Mouse (Mus musculus) embryonic fibroblast, embryonic 13.5 days (primary cell): ENCODE results near the gene Tspyl1. TPM values are rescaled to one million over a fixed set of nuclear protein-coding genes. Genes with fewer than 3 reads are reported as not detected.
"Not testable (repeated sequence)": the region's sequence is repeated elsewhere in the genome, so short reads cannot be mapped to it uniquely, and the experiment has no call there.

ENCODE experiments used
- H3K27ac ChIP-seq: 2 replicates; pipeline ENCODE4 v1.5.1; 2012; ENCODE audit warnings: low read length, control low read depth, inconsistent platforms; ENCODE audit not compliant: insufficient read depth
- H3K4me1 ChIP-seq: 2 replicates; pipeline ENCODE4 v1.6.1; 2011; ENCODE audit warnings: low read length; ENCODE audit not compliant: control insufficient read depth, insufficient read depth
- H3K4me3 ChIP-seq: 2 replicates; pipeline ENCODE4 v1.5.1; 2011; ENCODE audit warnings: mild to moderate bottlenecking, control low read depth, low read length; ENCODE audit not compliant: insufficient read depth
- CTCF ChIP-seq: IDR thresholded peaks from 2 replicates; pipeline ENCODE4 v1.5.1; 2011; ENCODE audit warnings: mild to moderate bottlenecking, control low read depth, low read length, moderate library complexity, borderline replicate concordance; ENCODE audit not compliant: insufficient read depth
- POLR2A ChIP-seq: IDR thresholded peaks from 2 replicates; pipeline ENCODE4 v1.6.1; 2011; ENCODE audit warnings: low read depth, mild to moderate bottlenecking, control low read depth, low read length, moderate library complexity
- polyA plus RNA-seq: library from polyadenylated mRNA; stranded (reverse); fragments of >200 nt; gene quantifications from 2 replicates; pipeline ENCODE4 v1.2.4, GENCODE M21; 2011; ENCODE audit warnings: low read depth; ENCODE audit not compliant: missing spikeins, insufficient read length

The Tspyl1 gene
- 51.5 and 62.7 TPM in 2 replicates for polyA plus RNA-seq

DNA sequence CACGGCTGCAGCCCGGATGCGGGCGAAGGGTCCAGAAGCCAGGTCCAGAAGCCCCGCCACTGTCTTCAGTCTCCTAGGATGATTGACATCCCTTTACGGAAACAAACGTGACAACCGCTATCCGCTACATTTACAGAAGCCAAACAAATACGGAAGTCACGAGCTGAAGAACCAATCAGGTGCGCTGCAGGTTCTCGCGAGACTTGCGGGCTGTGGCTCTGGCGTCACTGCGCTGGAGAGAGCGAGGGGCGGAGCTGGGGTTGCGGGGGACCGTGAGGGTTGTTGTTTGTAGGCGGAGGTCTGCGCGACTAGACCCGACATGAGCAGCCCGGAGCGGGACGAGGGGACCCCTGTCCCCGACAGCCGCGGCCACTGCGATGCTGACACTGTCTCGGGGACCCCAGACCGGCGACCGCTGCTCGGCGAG lies at the start of gene Tspyl1:
Gene Tspyl1, plus strand, starts transcription at position 229 of the 427 bp plus-strand sequence.
- no peaks in the 10 kb centered on the region; the same call in 1 of the 2 replicates for H3K4me1 ChIP-seq
- H3K27ac ChIP-seq: peak within 1 kb of the TSS; percentile 63
- H3K4me3 ChIP-seq: peak within 1 kb of the TSS; percentile 69
- TF ChIP-seq POLR2A (peak; percentile 66), CTCF (no peak)

GRCm38 (mm10) chr10:34233418-34233817 lies 48.6 kb upstream of the Tspyl1 start:
- Histone ChIP-seq H3K4me1 (no peaks in the 10 kb centered on the region), H3K27ac (no peak overlapping the region), H3K4me3 (no peak overlapping the region)
- no peak for TF ChIP-seq POLR2A
- TF ChIP-seq CTCF: no peak

GRCm38 (mm10) chr10:34233931-34234745 lies 47.9 kb upstream of the Tspyl1 start:
- no peak overlapping the region for H3K4me3 ChIP-seq
- H3K4me1 ChIP-seq: no peaks in the 10 kb centered on the region
- no peak overlapping the region for H3K27ac ChIP-seq
- no peak for TF ChIP-seq POLR2A
- no peak for TF ChIP-seq CTCF

DNA sequence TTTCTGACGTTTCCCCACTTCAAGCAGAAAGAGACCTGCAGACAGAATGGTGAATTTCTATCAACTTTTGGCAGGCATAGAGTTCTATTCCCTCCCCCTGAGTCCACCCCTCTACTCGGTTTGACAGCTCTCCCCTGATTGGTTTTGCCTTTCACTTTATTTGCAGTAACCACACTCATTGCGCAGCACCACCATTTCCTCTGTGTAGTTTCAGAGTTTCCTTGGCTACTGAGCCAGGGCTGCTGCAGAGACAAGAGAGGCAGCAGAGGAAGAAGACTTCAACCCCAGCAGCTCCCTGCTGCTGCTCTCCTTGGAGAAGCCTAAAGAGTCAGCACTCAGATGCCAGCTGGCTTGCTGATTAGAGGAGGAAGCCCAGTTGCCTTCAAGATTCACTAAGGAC lies 46.6 kb upstream of the Tspyl1 start:
- H3K4me1 ChIP-seq: no peaks in the 10 kb centered on the region
- no peak overlapping the region for H3K4me3 ChIP-seq
- TF ChIP-seq CTCF (no peak), POLR2A (no peak)
- no peak overlapping the region for H3K27ac ChIP-seq

DNA sequence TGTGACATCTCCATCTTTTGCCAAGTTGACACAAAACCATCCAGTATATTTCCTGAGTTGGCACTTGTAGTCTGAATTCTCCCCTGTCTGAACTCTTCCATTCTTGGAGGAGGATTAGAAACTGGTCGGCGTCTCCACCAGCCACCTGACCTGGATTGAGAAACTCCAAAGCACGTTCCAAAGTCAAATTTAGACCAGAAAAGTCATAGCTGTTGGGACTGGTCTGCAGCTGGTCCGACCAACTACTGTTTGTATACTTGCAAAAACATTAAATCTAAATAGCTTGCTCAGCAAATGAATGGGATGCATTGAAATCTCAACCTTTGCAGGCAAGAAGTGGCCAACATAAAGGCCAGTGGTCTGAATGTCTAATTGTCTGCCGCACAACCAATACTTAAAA lies 45.4 kb upstream of the Tspyl1 start:
- no peak overlapping the region for H3K27ac ChIP-seq
- TF ChIP-seq POLR2A (no peak), CTCF (no peak)
- no peaks in the 10 kb centered on the region for H3K4me1 ChIP-seq

GRCm38 (mm10) chr10:34238536-34238935 lies 43.5 kb upstream of the Tspyl1 start:
- TF ChIP-seq CTCF (no peak), POLR2A (no peak)
- no peaks in the 10 kb centered on the region for H3K4me1 ChIP-seq
- no peak overlapping the region for H3K27ac ChIP-seq
- no peak overlapping the region for H3K4me3 ChIP-seq

More for the DNA sequence above, 45.4 kb upstream of the Tspyl1 start:
- no peak overlapping the region for H3K4me3 ChIP-seq

- TF ChIP-seq CTCF: no peak
- no peak for TF ChIP-seq POLR2A
- H3K4me1 ChIP-seq: no peaks in the 10 kb centered on the region
- H3K4me3 ChIP-seq: no peak overlapping the region
- H3K27ac ChIP-seq: no peak overlapping the region
Observed at GRCm38 (mm10) chr10:34244745-34245144, 37.2 kb upstream of the Tspyl1 start.

DNA sequence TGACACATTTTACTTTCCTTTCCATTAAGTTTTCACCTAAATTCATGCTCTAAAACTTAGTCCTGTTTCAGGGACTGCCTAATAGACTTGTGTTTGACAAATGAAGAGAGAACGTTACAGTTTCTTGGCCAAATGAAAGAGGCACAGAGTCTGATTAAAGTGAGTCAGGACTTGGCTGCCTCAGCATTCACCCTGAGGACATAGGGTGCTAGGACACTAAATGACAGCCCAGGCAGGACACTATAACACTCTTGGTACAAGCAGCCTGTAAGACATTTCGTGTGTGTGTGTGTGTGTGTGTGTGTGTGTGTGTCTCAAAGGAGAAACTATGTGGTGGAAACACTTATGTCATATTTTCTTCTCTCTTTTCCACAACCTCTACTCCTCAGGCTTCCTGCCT lies 35.9 kb upstream of the Tspyl1 start:
- H3K4me3 ChIP-seq: no peak overlapping the region
- no peaks in the 10 kb centered on the region for H3K4me1 ChIP-seq
- no peak overlapping the region for H3K27ac ChIP-seq
- TF ChIP-seq POLR2A (no peak), CTCF (no peak)

- Histone ChIP-seq H3K4me1 (no peaks in the 10 kb centered on the region), H3K4me3 (no peak overlapping the region), H3K27ac (no peak overlapping the region)
- TF ChIP-seq POLR2A (no peak), CTCF (no peak)
Observed at GRCm38 (mm10) chr10:34247757-34248156, 34.2 kb upstream of the Tspyl1 start.

DNA sequence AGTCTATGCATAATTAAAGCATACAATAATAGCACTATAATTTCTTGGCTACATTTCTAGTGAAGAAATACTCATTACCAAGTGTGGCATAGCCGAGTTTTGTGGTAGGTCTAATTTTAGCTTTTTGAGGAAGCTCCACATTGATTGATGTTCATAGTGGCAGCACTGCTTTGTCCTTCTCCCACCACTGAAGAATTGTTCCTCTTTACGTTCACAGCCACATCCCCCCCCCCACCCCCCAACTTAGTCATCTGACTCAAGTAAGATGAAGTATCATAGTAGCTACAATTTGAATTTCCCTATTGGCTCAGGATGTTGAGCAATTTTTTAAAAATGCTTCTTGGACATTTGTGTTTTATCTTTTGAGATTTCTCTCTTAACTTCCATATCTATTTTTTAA lies 32.4 kb upstream of the Tspyl1 start:
- no peak overlapping the region for H3K4me3 ChIP-seq
- TF ChIP-seq POLR2A: no peak
- TF ChIP-seq CTCF: no peak
- H3K4me1 ChIP-seq: no peaks in the 10 kb centered on the region

GRCm38 (mm10) chr10:34252833-34253232 lies 29.2 kb upstream of the Tspyl1 start:
- not testable (repeated sequence) for H3K27ac ChIP-seq, H3K4me3 ChIP-seq, H3K4me1 ChIP-seq

More for the DNA sequence above, 32.4 kb upstream of the Tspyl1 start:
- no peak overlapping the region for H3K27ac ChIP-seq
